Mouse (Mus musculus) frontal cortex, adult (tissue): ENCODE data around the gene Golph3.

ENCODE experiments used
- ATAC-seq: cut with Nextera tagmentation; 2 replicates; pipeline ENCODE4 v1.9.2; 2017; ENCODE audit warnings: mild to moderate bottlenecking, moderate library complexity, mixed read lengths; ENCODE audit not compliant: low TSS enrichment

Golph3 gene

GRCm38 (mm10) chr15:12318451-12318850, 2.8 kb upstream of the Golph3 start:
- ATAC-seq, result no peak

- no peak for ATAC-seq
These were observed 1.4 kb upstream of the Golph3 start for GRCm38 (mm10) chr15:12319889-12320288.

GRCm38 (mm10) chr15:12320441-12321090, 684 bp upstream of the Golph3 start:
- peak; percentile 15; the same call in 1 of the 2 replicates for ATAC-seq

GRCm38 (mm10) chr15:12321788-12322621, 755 bp downstream of the Golph3 start, which contains the start of gene 1810049J17Rik:
1810049J17Rik (minus strand) TSS chr15:12321899.
- peak; percentile 44 for ATAC-seq

- no peak for ATAC-seq
These were observed 1.6 kb downstream of the Golph3 start for GRCm38 (mm10) chr15:12322676-12323402.

GRCm38 (mm10) chr15:12324326-12324725, 3.1 kb downstream of the Golph3 start:
- no peak for ATAC-seq

GRCm38 (mm10) chr15:12330389-12330788, 9.1 kb downstream of the Golph3 start:
- no peak for ATAC-seq

- ATAC-seq, result no peak
These were observed 9.6 kb downstream of the Golph3 start for GRCm38 (mm10) chr15:12330892-12331291.

- no peak for ATAC-seq
These were observed 10.1 kb downstream of the Golph3 start for GRCm38 (mm10) chr15:12331300-12331699.

GRCm38 (mm10) chr15:12334381-12334780, 13.1 kb downstream of the Golph3 start:
- no peak for ATAC-seq

GRCm38 (mm10) chr15:12337030-12337778, 16.0 kb downstream of the Golph3 start:
- ATAC-seq, result no peak

GRCm38 (mm10) chr15:12337779-12338137, 16.5 kb downstream of the Golph3 start:
- no peak for ATAC-seq

GRCm38 (mm10) chr15:12340536-12341400, 19.5 kb downstream of the Golph3 start:
- no peak for ATAC-seq

- no peak for ATAC-seq
These were observed 20.1 kb downstream of the Golph3 start for GRCm38 (mm10) chr15:12341401-12341758.

GRCm38 (mm10) chr15:12346916-12347315, 25.7 kb downstream of the Golph3 start:
- no peak for ATAC-seq

- ATAC-seq, result no peak
These were observed 27.7 kb downstream of the Golph3 start for GRCm38 (mm10) chr15:12348950-12349349.

- ATAC-seq, result no peak
These were observed 28.6 kb downstream of the Golph3 start for GRCm38 (mm10) chr15:12349840-12350239.

- no peak for ATAC-seq
These were observed 30.2 kb downstream of the Golph3 start for GRCm38 (mm10) chr15:12351470-12351869.

- ATAC-seq, result no peak
These were observed 33.1 kb downstream of the Golph3 start for GRCm38 (mm10) chr15:12354281-12354810.

- no peak for ATAC-seq
These were observed 34.0 kb downstream of the Golph3 start for GRCm38 (mm10) chr15:12355261-12355660.

- ATAC-seq, result no peak
These were observed 34.7 kb downstream of the Golph3 start for GRCm38 (mm10) chr15:12355907-12356306.
